Mouse (Mus musculus) cortical plate, adult 2 months (tissue): ENCODE measurements around the gene Gzmm.

ENCODE experiments used
- CTCF ChIP-seq: fragments of 200-500 bp; IDR thresholded peaks from 2 replicates; pipeline ENCODE4 v1.5.1; 2011; ENCODE audit warnings: mild to moderate bottlenecking, control low read depth, low read length; ENCODE audit not compliant: insufficient read depth; ENCODE audit errors: extremely low read depth
- POLR2A ChIP-seq: fragments of 200-500 bp; IDR thresholded peaks from 2 replicates; pipeline ENCODE4 v1.6.1; 2011; ENCODE audit warnings: mild to moderate bottlenecking, low read length, control low read depth; ENCODE audit not compliant: insufficient read depth; ENCODE audit errors: extremely low read depth

DNA sequence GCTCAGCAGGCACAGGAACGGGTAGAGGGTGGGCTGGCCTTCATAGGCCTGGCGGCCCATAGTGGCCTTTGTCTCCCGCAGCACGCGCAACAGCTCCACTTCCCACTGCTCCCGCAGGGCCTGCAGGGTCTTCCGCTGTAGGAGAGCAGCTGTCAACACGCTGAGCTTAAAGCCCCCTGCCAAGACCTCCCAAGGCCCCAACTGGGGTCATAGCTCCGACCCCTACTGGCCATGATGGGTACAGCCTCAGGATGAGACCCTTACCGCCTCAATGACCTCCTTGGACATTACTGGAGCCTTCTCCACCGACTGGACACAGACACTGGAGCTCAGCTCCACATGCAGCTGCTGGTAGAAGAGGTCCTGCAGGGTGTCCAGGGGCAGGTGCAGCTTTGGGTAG lies 52.0 kb downstream of the Gzmm start:
- TF ChIP-seq CTCF (no peak), POLR2A (no peak)
